Mouse (Mus musculus): ENCODE measurements around the gene Olfr1329.
"Not testable (repeated sequence)": the region's sequence is repeated elsewhere in the genome, so short reads cannot be mapped to it uniquely, and the experiment has no call there.

DNA sequence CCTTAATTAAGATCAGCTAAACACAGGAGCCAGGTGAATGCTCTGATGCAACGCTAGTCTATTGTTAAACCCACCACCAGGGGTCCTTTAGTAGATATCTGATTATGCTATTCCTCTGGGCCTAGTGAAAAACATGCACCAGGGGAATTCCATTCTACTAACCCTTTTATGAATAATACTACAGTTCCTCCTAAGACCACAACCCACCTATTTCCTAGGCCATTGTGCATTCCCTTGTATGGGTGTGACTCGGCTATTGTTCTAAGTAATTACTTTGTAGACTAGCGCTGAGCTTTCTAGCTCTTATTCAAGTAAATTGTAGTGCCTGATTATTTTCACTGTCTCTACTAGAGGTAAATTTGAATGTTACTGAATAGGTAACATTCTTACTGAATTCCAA is 14.1 kb upstream of the Olfr1329 start:
- TF ChIP-seq SRF (IDR thresholded peaks at IDR 0.05; ENCODE audit: control insufficient read depth, insufficient read length, low read depth); POLR2A (IDR thresholded peaks at IDR 0.05; ENCODE audit: insufficient read length, low read depth); MAX (IDR thresholded peaks at IDR 0.05; ENCODE audit: low read depth); USF1 (IDR thresholded peaks at IDR 0.05; ENCODE audit: low read depth); CEBPB (IDR thresholded peaks at IDR 0.05; ENCODE audit: insufficient read depth, poor library complexity, severe bottlenecking); POLR2AphosphoS2 (IDR thresholded peaks at IDR 0.05; ENCODE audit: insufficient read length, low read depth); MYOD1 (IDR thresholded peaks at IDR 0.05; ENCODE audit: control insufficient read depth in 1 of 3, insufficient read length in 2 of 3, low read depth in 2 of 3); MYOG (IDR thresholded peaks at IDR 0.05; ENCODE audit: control insufficient read depth in 1 of 3, insufficient read depth in 1 of 3, insufficient read length in 2 of 3, low read depth in 2 of 3); TCF3 (IDR thresholded peaks at IDR 0.05; ENCODE audit: insufficient read length, low read depth); E2F4 (IDR thresholded peaks at IDR 0.05; ENCODE audit: insufficient read depth): not testable (repeated sequence)
